Mouse (Mus musculus): ENCODE measurements around the gene Tmem131l.
A peak's percentile ranks its signal among the peaks of the same experiment; 100 is the strongest.

The Tmem131l gene

DNA sequence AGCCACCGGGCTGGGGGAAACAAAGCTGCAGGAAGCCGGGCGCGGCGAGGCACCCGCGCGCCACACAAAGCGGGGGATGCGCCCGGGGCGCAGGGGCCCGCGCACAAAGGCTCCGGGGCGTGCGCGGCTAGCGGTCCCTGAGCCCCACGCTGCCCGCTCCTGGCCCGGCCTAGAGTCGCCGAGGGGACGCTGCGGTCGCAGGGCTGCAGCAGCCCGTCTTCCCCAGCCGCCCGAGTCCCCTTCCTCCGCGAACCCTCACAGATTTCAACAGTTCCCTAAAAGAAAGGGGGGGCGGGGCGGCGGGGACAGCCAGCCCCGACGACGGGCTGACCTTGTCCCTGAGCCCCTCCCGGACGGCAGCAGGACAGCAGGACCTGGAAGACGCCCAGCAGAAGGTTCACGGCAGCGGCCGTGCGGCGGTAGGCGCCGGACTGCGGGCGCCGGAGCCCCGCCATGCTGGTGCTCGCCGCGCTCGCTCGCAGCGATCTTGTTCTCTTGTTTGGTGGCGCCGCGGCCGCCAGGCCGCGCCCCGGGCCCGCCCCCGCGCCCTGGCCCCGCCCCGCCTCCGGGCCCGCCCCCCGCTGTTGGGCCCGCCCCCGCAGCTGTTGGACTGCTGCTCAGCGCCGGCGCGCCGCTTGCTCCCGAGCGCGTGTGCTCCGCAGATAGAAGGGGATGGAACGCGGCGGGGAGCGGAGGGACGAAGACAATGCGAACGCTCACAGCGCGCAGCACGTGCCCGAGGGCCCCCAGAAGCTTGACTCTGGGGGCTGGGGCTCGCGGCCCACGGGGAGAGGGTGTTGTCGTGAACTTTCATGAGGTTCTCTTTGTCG, at the start of gene Tmem131l:
TSS of gene Tmem131l (minus strand) at position 530 of the 830 bp plus-strand sequence.
- DNase-seq = peak; percentile 86 to 94

- no peak for DNase-seq
Observed at GRCm38 (mm10) chr3:84086921-84087320, 46.9 kb upstream of the Tmem131l start.

DNA sequence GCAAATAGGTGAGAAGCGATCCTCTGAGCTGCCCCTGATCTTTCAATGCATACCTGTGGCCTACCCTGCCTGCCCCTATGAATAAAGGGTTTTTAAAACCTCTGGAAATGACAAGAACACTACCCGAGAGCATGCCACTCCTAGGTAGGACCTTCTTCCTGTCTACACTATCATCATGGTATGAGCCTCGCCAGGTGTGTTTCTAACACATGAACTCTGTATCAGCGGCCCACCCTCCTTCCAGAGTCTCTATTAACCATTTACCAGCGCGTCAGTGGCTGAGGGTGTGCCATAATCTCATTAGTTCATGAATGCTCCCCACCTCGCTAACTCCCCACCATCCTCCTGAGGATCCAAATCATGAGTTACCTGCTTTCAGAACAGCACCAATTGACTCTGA, 46.4 kb upstream of the Tmem131l start:
- no peak for DNase-seq

- DNase-seq = no peak
Observed at GRCm38 (mm10) chr3:84085429-84085828, 45.5 kb upstream of the Tmem131l start.

- no peak for DNase-seq
Observed at GRCm38 (mm10) chr3:84081208-84081722, 41.3 kb upstream of the Tmem131l start.

DNA sequence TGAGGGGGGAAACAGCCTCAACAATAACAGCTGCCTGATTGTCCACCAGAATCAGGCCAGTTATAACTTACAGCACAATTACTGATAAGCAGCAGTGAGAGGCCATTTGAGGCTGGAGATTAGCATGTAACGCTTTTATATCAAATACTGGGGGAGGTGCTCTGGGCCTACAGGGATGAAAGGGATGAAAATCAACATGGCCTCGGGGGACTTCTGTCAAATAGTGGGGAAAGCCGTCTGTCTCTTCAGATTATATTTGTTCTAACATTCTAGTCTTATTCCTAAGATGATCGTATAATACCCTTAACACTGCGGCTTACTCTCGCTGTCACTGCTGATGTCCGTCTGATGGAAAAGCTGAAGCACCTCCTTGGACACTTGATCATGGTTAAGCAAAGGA, 40.1 kb upstream of the Tmem131l start:
- DNase-seq = no peak

- no peak for DNase-seq
Observed at GRCm38 (mm10) chr3:84077505-84077904, 37.5 kb upstream of the Tmem131l start.

DNA sequence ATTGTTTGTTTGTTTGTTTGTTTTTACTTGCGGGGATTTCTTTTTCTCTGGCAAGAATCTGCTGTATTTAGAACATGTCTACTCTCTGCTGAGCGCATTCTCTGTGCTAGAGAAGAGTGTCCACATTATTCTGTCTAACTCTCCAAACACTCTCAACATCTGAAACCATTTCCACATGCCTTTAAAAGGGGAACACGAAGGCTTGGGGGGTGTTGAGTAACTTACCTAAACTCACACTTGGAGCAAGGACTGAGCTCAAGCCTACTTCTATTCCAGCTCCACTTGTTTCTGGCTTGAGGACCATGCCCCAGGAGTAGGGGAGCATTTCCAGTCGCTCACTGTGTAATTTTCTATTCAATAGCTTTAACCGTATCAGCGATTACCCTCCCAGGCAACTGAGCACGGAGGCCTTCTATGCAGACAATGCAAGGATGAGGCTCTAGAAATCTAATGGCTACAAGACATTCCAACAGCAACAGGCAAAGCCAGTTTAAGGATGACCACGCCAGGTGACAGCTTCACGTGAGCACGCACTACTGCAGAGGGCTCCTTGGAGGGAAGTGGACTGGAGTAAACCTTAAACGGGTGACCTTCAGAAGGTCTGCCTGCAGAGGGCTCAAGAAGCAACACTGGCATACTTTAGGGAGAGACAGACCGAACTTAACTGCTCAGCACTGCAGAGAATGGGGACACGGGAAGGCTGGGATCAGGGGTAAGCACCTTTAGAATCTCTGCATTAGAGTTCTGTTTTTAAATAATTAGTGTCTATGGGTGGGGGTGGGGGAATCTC, 36.8 kb upstream of the Tmem131l start:
- no peak for DNase-seq

GRCm38 (mm10) chr3:84075516-84075915, 35.5 kb upstream of the Tmem131l start:
- no peak for DNase-seq

DNA sequence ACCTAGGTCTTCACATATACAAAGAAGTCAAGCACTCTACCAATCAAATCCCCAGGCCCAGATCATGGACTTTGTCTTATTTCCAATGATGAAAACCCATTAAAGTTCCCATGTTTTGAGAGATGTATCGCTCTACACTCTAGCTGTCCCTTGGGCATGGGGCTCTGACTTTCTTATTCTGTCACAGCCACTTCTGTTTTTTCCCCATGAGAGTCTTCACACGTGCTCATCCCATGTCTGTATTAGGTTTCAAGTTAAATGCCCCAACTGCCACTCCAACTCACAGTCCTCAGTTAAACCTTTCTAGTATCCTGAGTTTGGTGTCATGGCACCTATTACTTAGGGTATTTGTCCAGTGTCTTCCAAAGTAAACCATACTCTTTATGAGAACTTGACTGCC, 34.8 kb upstream of the Tmem131l start:
- DNase-seq = no peak

DNA sequence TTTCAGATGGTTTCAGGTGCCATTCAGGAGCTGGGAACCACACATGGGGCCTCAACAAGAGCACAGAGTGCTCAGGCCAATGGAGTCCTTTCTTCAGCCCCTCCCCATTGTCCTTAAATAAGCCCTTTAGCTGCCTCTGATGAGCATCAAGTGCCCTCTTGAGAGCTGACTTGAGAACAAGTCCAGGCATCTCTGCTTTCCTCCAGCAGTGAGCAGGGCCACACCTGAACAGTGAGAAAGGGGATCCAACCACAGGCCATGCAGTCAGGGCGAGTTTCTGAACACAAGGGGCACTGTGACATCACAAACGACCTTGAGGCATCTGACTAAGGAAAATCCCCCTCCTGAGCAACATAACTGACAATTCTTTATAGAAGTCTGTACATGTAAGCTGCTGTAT, 31.7 kb upstream of the Tmem131l start:
- DNase-seq = no peak

GRCm38 (mm10) chr3:84070811-84071210, 30.8 kb upstream of the Tmem131l start:
- DNase-seq = no peak

DNA sequence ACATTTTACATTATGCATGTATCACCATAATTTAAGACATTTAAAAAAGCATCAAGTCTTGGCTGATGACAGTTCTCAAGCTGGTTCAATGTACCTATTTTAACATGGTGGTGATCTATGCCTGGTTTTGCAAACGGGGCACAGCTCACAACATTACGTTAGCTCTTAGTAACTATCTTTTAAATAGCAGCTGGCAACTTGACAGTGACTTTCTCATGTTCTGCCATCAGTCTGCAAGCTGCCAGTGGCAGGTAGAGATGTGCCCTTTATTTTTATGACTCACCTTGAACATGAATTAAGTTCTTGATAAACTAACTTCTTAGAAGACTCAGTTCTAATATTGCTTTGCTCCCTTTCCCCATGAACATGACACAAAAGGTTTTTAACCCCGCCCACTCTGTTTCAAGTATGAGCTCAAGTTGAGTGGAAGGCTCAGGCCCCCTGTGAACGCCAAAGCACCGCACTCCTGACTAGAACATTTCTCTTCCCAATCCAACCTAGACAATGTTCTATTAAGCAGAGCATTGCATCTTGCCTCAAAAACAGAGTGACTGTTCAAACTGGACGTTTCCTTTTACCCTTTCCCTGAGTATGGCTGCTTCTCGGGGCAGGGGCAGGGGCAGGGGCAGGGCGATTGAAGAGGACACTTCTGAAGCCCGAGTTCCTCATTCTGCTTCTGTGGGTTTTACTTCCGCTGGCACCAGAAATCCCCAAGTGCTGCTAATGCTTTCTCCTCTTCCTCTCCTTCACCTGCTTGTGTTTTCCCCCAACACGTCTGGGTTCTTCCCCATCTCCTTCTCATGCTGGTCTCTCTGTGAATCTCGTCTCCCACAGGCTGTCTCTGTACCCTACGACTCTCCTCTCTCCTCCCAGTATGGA, 29.1 kb upstream of the Tmem131l start:
- no peak for DNase-seq

GRCm38 (mm10) chr3:84065825-84066224, 25.9 kb upstream of the Tmem131l start:
- DNase-seq = no peak

DNA sequence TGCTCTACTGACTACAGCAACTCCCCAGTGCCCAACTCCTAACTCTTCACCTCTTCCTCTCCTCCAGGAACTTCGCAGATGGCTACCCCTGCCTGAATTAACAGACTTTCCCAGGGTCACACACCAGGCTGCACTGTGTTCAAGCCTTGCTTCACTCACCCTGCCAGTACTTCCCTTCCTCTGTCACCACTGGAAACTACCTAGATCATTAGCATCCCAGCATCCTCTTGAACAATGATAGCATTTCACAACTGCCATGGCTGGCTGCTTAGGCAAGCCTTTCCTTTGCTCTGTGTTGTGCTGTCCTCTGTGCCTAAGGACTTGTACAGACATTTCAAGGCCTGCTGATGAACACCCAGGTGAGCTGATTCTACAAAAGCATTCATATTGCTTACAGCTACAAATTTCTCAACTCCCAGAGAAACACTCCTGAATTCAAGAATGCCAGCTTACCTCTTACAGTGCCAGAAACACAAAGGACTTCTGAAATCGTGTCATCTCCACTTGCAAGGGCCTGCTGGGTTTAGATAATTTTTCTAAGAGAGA, 23.5 kb upstream of the Tmem131l start:
- no peak for DNase-seq

DNA sequence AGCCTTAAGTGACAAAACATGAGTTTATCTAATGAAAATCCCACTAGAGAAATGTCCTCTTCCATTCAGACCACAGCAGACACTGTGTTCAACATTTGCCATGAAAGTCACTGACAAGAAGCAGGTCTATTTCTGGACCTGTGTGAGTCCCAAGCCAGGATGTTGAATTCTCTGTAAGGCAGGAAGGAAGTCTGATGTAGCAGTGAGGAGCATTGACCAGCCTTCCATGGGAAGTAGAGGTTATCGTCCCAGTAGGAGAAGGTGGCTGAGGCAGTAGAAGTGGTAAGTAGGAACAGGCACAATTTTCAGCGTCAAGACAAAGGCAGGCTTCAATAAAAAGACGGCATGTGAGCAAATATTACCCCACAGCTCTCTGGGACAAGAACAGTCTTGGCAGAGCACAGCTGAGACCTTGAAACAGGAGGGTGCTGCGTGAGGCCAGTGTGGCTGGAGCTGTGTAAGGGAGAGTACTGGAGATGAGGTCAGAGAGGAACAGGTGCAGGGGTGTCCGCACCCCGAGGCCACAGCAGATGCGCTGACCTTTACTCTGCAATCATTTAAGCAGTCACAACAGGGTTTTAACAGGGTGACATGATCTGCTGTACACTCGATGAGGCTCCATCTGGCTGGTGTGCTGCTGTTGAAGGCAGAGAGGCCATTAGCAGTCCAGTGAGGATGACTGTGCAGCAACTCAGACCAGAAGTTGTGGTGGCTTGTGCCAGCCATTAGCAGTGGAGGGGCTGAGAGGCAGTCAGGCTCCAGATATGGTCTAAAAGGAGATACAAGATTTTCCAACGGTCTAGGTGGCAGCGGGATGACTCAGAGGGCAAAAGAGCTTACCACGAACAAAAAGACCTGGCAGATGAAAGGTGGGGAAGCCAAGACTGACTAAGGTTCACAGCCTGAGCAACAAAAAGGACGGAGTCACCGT, 21.8 kb upstream of the Tmem131l start:
- DNase-seq = no peak

DNA sequence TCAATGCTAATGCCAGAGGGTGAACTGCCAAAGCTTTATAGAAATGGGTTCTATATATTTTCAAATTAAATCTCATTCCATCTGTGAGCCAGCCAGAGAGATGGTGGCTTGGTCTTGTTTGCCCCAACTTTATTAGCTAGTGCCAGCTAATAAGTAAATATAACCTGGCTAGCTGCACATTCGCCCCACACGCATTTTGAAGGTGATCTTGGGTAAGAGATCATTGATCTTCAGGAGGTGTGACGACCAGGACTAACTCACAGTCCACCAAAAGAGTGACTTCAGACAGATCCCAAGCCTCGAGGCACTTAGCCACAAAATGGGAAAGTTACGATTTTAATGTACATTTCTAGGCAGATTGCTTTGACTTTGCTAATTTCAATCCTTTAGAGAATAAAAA, 21.0 kb upstream of the Tmem131l start:
- no peak for DNase-seq

- no peak for DNase-seq
Observed at GRCm38 (mm10) chr3:84060128-84060527, 20.2 kb upstream of the Tmem131l start.

DNA sequence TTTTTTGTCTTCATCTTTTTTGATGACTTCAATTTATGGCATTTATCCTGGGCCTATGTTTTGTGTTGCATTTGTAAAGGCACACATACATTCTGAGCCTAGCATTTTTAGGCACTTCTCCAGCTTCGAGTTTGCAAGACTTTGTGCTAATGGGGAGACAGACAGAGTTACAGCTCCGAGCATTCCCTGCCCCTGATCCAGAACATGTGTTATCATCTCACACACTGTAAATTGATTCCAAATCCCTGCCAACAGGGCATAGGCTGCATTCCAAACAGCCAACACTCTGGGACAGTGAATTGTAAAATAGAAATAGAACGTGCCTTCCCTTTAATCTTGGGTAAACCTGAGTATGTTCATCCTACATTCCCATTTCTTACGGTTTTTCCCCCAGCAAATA, 19.7 kb upstream of the Tmem131l start:
- DNase-seq = no peak

DNA sequence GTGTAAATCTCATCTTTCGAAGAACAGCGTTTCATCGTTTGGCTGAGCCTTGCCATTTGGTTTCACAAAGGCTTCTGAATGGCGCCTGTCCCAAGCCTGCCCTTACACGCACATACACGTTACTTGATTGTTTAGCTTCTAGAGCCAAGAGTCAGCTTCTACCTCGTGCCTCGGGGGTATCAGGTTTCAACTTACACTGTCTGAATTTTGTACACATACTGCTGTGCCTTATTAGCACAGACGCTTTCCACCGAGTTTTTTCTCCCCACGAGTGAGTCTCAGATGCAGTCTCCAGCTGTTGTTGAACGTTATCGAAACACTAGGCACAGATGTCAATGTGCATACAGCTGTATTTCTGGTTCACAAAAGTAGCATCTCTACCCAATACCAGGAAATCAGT, 19.3 kb upstream of the Tmem131l start:
- DNase-seq = no peak

DNA sequence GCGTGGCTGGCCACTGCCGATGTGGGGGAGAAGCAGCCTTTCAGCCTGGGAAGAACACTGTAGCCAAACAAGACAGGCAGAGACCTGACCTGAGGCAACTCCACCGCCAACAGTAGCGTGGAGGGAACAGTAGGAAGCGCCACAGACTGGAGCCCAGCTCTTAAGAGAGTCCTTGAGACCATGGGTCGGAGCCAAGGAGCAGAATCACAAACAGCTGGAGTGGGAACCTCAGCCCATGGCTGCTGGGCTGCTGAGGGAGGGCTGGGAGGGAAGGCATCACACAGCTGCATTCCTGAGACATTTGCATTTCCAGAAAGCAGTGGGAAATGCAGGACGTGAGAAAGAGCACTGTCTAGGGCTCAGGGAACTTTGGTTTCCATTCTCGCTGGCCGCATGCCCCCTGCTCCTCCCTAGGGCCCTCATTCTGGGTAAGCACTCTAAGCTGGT, 8.8 kb upstream of the Tmem131l start:
- DNase-seq = no peak

Measured in cerebellum, postnatal 25 days (tissue).